Mouse (Mus musculus) kidney, adult 2 months (tissue): ENCODE results near the gene Fgf15. TPM values are rescaled to one million over a fixed set of nuclear protein-coding genes. Genes with fewer than 3 reads are reported as not detected.

ENCODE experiments used
- DNase-seq: peaks from one replicate; pipeline ENCODE4 v3.0.0; 2021
- H3K27ac ChIP-seq: fragments of 200-500 bp; 2 replicates; pipeline ENCODE4 v1.5.1; 2012; ENCODE audit warnings: low read depth, low read length, control low read depth, inconsistent platforms; ENCODE audit not compliant: insufficient read depth
- H3K27me3 ChIP-seq: fragments of 200-500 bp; replicated peaks from 2 replicates; pipeline ENCODE4 v1.6.1; 2012; ENCODE audit warnings: mild to moderate bottlenecking, moderate library complexity, low read length, inconsistent platforms; ENCODE audit not compliant: control insufficient read depth, insufficient read depth
- H3K36me3 ChIP-seq: fragments of 200-500 bp; 2 replicates; pipeline ENCODE4 v1.6.1; 2012; ENCODE audit warnings: mild to moderate bottlenecking, moderate library complexity, low read length, inconsistent platforms; ENCODE audit not compliant: control insufficient read depth, insufficient read depth
- H3K4me1 ChIP-seq: fragments of 200-500 bp; 2 replicates; pipeline ENCODE4 v1.6.1; 2011; ENCODE audit warnings: low read length; ENCODE audit not compliant: control insufficient read depth, insufficient read depth
- H3K4me3 ChIP-seq: fragments of 200-500 bp; 2 replicates; pipeline ENCODE4 v1.5.1; 2011; ENCODE audit warnings: mild to moderate bottlenecking, low read depth, low read length, control low read depth; ENCODE audit not compliant: insufficient read depth
- CTCF ChIP-seq: fragments of 200-500 bp; conservative IDR thresholded peaks from 2 replicates; pipeline ENCODE4 v1.5.1; 2011; ENCODE audit warnings: low read depth, mild to moderate bottlenecking, control low read depth, low read length, moderate library complexity, mixed read lengths; ENCODE audit not compliant: insufficient read depth, insufficient read length
- POLR2A ChIP-seq: fragments of 200-500 bp; IDR thresholded peaks from one replicate; pipeline ENCODE4 v1.6.1; 2011; ENCODE audit warnings: low read depth, low read length, control low read depth
- WGBS: fragments of 180-500 bp; shearing (Covaris S2); methylation state at CpG from one replicate; pipeline ENCODE4 v1.1.7; 2018; 5-methylcytosine and 5-hydroxymethylcytosine counted together
- polyA plus RNA-seq: library from polyadenylated mRNA; depleted of rRNA; stranded (reverse); fragments of >200 nt; gene quantifications from 2 replicates; pipeline ENCODE4 v1.2.3, GENCODE M21; 2012; rRNA removed

Fgf15 gene
- polyA plus RNA-seq, 1 experiment = not detected

DNA sequence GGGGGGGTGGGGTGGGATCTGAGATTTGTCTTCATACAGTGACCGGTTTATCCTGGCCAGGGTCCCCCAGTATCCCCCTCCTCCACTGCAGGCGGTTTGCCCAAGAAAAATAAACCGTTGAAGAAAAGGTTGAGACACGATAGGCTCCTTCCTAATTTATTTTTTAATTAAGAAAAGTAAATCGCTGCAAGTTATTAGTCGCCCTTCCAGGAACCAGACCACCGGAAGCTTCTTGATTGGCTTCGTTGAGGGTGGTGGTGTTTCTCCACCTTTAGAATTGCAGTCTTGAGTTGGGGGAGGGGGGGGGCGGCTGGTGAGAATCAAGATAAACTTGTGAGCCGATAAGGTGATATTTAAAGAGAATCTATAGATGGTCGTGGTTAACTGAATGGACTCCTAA, 44.3 kb downstream of the Fgf15 start:
- no peak for DNase-seq
- H3K27ac ChIP-seq = no peak overlapping the region
- H3K4me1 ChIP-seq = peaks cover 13% of the 10 kb centered on the region; the same call in 1 of the 2 replicates
- H3K4me3 ChIP-seq = no peak overlapping the region
- no peaks in the 10 kb centered on the region for H3K27me3 ChIP-seq
- WGBS = 8% methylated on average over 11 of the region's 11 CpGs
- no peaks in the 10 kb centered on the region; the same call in 1 of the 2 replicates for H3K36me3 ChIP-seq
- no peak for TF ChIP-seq CTCF
- TF ChIP-seq POLR2A = no peak

DNA sequence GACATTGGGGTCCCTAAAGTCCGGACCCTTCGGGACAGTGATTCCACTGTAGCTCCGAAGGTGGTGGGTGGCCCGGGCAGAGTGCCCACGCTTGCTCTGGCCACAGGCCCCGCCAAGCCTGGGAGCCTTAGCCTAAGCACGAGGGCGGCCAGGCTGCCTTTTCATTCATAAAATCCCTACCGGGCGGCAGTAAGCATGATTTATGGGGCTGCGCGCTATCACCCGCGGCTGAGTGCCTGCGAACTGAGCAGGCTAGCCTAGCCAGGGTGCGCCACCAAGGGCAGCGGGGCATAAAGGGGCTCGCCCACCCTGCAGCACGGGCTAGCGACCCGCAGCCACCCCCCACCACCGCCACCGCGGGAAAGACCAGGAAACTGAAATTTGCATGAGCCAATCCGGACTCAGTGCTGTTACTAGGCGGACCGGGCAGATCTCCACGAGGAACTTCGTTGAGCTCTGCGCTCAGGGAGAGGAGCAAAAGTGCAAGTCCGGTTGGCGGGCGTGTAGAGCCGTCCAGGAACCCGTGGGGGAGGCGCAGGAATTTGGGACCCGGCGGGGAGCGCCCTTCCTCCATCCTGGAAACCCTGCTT, 45.0 kb downstream of the Fgf15 start:
- H3K27me3 ChIP-seq = no peaks in the 10 kb centered on the region
- WGBS = 1% methylated on average over 39 of the region's 39 CpGs
- TF ChIP-seq CTCF (no peak), POLR2A (no peak)

DNA sequence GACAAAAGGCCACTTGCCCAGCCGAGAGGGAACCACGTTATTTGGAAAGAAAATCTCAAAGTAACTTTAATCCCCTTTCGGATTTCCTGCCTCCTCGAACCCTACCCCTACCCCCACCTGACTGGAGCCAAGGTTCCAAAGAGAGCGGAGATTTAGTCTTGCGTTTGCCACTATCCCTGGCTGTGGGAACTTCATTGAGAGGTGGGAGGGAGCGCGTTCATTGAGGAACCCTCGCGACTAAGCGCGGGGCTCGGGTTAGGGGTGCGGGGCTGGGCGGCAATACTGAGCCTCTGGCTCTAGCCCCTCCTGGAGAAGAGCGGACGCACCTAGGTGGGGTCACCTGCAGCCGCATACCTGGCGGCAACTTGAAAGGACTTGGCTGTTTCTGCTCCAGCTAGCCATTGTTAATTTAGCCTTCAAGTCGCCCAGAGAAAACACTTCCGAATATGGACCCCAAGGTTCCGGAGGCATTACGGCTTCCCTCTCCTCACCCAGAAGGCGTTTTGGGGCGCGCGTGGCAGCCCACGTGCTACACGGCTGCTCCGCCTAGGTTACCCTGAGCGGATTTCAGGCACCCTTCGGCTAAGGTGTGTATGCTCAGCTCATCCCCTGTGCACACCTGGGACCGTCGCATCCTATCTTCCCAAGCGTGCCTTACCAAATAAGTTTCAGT, 45.9 kb downstream of the Fgf15 start:
- peaks cover 11% of the 10 kb centered on the region; the same call in 1 of the 2 replicates for H3K4me1 ChIP-seq
- DNase-seq = peak; percentile 34
- peak overlapping the region; percentile 25 for H3K4me3 ChIP-seq
- 1% methylated on average over 35 of the region's 35 CpGs for WGBS
- no peaks in the 10 kb centered on the region for H3K36me3 ChIP-seq
- H3K27me3 ChIP-seq = no peaks in the 10 kb centered on the region
- H3K27ac ChIP-seq = peak overlapping the region; percentile 26
- TF ChIP-seq CTCF = no peak
- no peak for TF ChIP-seq POLR2A

More for the DNA sequence above, 45.0 kb downstream of the Fgf15 start:
- Histone ChIP-seq H3K27ac (peak overlapping the region; percentile 58), H3K4me3 (peak overlapping the region; percentile 68), H3K36me3 (no peaks in the 10 kb centered on the region; the same call in 1 of the 2 replicates), H3K4me1 (peaks cover 13% of the 10 kb centered on the region; the same call in 1 of the 2 replicates)
- DNase-seq = peak; percentile 96

DNA sequence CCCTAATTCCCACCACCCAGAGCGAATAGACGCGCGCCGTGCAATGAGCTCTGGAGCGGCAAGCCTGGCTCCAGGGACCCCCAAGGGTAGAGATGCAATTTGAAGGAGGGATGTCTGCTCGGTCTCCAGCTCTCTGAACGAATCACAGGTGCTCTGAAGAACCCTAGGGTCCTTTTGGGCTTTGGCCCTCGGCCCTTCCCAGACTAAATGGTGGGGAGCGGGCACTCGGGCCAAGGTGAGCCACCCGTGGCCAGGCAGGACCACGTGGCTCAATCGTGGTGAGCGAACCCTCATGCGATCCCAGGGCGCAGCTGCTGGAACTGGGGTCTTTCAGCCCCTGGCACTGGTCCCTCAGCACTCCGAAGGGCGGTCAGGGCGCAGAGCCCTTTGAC, 46.4 kb downstream of the Fgf15 start:
- Histone ChIP-seq H3K4me3 (peak overlapping the region; percentile 25), H3K36me3 (no peaks in the 10 kb centered on the region), H3K27ac (peak overlapping the region; percentile 14; the same call in 1 of the 2 replicates), H3K27me3 (no peaks in the 10 kb centered on the region), H3K4me1 (peaks cover 10% of the 10 kb centered on the region; the same call in 1 of the 2 replicates)
- TF ChIP-seq CTCF = no peak
- TF ChIP-seq POLR2A = no peak
- DNase-seq = no peak
- WGBS = 4% methylated on average over 20 of the region's 20 CpGs

DNA sequence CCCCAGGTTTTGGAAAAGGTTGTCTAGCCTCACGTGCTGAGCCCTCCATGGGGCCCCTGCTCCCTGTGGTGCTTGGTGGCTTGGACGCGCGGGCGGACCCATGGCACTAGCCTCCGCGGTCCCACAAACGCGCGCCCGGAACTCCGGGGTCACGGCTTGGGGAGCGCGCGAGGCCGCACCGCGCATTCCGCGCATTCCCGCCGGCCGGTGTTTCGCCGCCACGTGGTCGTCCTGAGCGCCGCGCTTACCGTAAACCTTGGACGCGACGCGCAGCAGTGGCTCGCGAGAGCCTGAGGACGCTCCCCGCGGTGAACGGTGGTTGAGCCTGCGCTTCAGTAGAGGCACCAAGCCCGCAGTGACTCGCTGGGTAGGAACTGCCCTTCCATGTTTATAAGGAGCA, 46.9 kb downstream of the Fgf15 start:
- no peaks in the 10 kb centered on the region for H3K27me3 ChIP-seq
- TF ChIP-seq POLR2A (no peak), CTCF (peak; percentile 34; the same call in 1 of the 2 replicates)
- H3K27ac ChIP-seq = peak overlapping the region; percentile 14; the same call in 1 of the 2 replicates
- H3K36me3 ChIP-seq = no peaks in the 10 kb centered on the region
- peak overlapping the region; percentile 25 for H3K4me3 ChIP-seq
- DNase-seq = peak; percentile 91
- whole genome bisulfite sequencing = under 1% methylated on average over 45 of the region's 45 CpGs
- H3K4me1 ChIP-seq = peaks cover 10% of the 10 kb centered on the region; the same call in 1 of the 2 replicates

Other genes with a start within 250 kb of the Fgf15 start
- gene Ano1, start 144.6 kb upstream of the Fgf15 start, polyA plus RNA-seq = 10.0 and 14.7 TPM in 2 replicates
- gene Fgf3, start 58.4 kb upstream of the Fgf15 start, polyA plus RNA-seq = not detected in 2 replicates
- not detected in 2 replicates for gene Fgf4, start 49.2 kb upstream of the Fgf15 start, polyA plus RNA-seq
- gene LTO1, start 18.6 kb downstream of the Fgf15 start, polyA plus RNA-seq = 19.0 and 19.8 TPM in 2 replicates
- 137 and 139 TPM in 2 replicates for gene Ccnd1, start 43.4 kb downstream of the Fgf15 start, polyA plus RNA-seq